Mouse (Mus musculus) layer of hippocampus, postnatal 36 days (tissue): ENCODE data around the gene Nlrp10. TPM values are rescaled to one million over a fixed set of nuclear protein-coding genes. Genes with fewer than 3 reads are reported as not detected.

Source experiments
- DNase-seq, 2 experiments: peaks; one replicate each; pipeline ENCODE4 v3.0.0; 2022
- total RNA-seq, 2 experiments: library from RNA; stranded (reverse); gene quantifications; 2 replicates each; pipeline ENCODE4 v1.2.3; 2021

Gene Nlrp10
- total RNA-seq, 2 experiments from 2014 or later, result 0.32 to 0.35 TPM

- DNase-seq, result no peak
Observed at GRCm38 (mm10) chr7:108894320-108894719, 35.7 kb downstream of the Nlrp10 start, which contains the start of gene Olfr519. Gene Olfr519 (minus strand): TSS chr7:108894420.

DNA sequence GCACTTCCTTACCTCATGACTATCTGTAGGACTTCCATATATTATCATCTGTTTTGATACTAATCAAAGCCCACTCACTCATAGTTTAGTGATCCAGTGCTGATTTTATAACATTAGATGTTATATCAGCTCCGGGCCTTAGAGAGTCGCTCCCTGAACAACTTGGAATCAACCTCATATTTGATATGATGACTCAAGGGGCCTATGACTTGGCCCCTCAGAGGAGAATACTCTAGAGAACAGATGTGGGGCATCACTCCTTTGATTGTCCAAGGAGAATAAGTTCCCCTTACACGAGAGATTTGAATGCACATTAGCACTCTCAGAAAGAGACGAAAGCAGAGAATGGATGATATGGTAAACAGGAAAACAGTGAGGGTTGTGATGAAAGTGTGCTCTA lies 45.1 kb downstream of the Nlrp10 start, which contains the start of gene Olfr518:
Gene Olfr518 (minus strand): TSS at position 101 of the 400 bp plus-strand sequence.
- DNase-seq, result no peak

DNA sequence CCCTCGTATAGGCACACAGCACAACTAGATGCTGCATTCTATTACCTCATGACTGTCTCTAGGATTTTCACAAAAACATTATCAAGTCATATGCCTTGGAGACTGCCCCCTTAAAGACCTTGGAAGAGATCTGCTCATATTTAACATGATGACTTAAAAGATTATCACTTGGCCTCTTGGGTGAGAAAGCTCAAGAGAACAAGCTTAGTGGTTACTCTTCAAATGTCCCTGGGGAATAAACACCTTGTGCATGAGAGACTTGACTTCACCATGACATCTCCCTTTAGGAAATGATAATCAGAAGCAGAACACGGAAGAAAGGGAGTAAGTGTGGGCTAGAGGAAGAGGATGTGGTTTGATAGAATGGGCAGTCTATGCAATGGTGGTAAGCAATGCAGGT lies 57.7 kb downstream of the Nlrp10 start, which contains the start of gene Olfr517:
Gene Olfr517 (minus strand): TSS at position 101 of the 400 bp plus-strand sequence.
- DNase-seq, result no peak

Other genes with a start within 250 kb of the Nlrp10 start
- not detected for gene Olfr512, start 216.9 kb downstream of the Nlrp10 start, total RNA-seq
- gene Olfr513, start 179.2 kb downstream of the Nlrp10 start, total RNA-seq, result not detected
- gene Olfr514, start 104.2 kb downstream of the Nlrp10 start, total RNA-seq, result not detected
- not detected for gene Olfr516, start 79.6 kb downstream of the Nlrp10 start, total RNA-seq
- not detected for gene Olfr517, start 57.8 kb downstream of the Nlrp10 start, total RNA-seq
- not detected for gene Olfr518, start 45.2 kb downstream of the Nlrp10 start, total RNA-seq
- not detected for gene Olfr519, start 35.8 kb downstream of the Nlrp10 start, total RNA-seq
- gene Eif3f, start 4.2 kb upstream of the Nlrp10 start, total RNA-seq, result 10 to 100 TPM; 86.8 to 93.7 TPM
- 100 to 1,000 TPM; 181 to 205 TPM for gene Tub, start 20.2 kb upstream of the Nlrp10 start, total RNA-seq
- 10 to 100 TPM; 66.5 to 71.3 TPM for gene Ric3, start 153.2 kb upstream of the Nlrp10 start, total RNA-seq
- 10 to 100 TPM; 64.9 to 68.3 TPM for gene Lmo1, start 245.0 kb upstream of the Nlrp10 start, total RNA-seq